Mouse (Mus musculus): ENCODE data around the gene Tmed6.
"Not testable (repeated sequence)": the region's sequence is repeated elsewhere in the genome, so short reads cannot be mapped to it uniquely, and the experiment has no call there.

The Tmed6 gene

GRCm38 (mm10) chr8:107065511-107066496 is at the start of gene Tmed6:
TSS of gene Tmed6 (minus strand) at chr8:107065644.
- no peak for DNase-seq (ENCODE audit: low read depth)

DNA sequence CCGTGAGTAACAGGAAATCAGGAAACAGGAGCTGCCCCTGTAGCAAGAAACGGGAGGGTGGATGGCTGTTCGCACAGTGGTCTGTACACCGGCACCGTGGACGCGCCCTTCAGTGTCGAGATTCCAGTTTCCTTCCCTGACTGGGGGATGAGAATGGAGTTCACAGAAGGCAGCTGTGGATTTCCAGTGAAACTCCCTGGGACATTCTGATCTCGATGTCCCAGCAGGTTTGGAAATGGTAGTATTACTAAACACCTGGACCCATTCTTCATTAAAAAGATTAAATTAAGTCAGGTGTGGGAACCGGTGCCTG is 49.5 kb upstream of the Tmed6 start:
- DNase-seq (ENCODE audit: low read depth) = no peak

- peak; percentile 76 for DNase-seq (ENCODE audit: low read depth)
These were observed 48.9 kb upstream of the Tmed6 start for GRCm38 (mm10) chr8:107114150-107115007.

- DNase-seq (ENCODE audit: low read depth) = no peak
These were observed 47.8 kb upstream of the Tmed6 start for GRCm38 (mm10) chr8:107113209-107113608.

DNA sequence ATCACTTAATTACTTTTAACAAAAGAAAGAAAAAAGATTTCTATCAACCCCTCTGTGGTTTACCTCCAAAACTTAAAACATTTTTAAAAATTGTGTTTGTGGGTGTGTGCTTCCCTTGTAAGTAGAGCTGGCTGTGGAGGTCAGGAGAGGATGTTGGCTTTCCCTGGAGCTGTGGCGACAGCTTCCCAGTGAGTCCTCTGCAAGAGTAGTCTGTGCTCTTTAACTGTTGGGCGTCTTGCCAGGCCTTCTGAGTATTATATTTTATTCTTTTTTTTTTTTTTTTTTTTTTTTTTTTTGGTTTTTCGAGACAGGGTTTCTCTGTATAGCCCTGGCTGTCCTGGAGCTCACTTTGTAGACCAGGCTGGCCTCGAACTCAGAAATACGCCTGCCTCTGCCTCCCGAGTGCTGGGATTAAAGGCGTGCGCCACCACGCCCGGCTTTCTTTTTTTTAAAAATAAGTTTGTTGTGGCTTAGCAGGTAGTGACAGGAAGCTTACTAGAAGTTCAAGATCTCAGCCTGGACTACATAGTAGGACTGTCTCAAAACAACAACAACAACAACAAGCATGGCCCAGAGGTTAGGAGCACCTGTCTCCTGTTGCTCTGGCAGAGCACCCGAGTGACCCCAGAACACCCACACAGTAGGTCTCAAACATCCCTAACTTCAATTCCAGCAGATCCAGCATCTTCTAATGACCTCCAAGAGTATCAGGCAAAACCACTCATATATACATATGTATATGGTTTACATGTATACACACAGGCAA is 46.1 kb upstream of the Tmed6 start:
- no peak for DNase-seq (ENCODE audit: low read depth)

GRCm38 (mm10) chr8:107110629-107111330 is 45.3 kb upstream of the Tmed6 start:
- no peak for DNase-seq (ENCODE audit: low read depth)

DNA sequence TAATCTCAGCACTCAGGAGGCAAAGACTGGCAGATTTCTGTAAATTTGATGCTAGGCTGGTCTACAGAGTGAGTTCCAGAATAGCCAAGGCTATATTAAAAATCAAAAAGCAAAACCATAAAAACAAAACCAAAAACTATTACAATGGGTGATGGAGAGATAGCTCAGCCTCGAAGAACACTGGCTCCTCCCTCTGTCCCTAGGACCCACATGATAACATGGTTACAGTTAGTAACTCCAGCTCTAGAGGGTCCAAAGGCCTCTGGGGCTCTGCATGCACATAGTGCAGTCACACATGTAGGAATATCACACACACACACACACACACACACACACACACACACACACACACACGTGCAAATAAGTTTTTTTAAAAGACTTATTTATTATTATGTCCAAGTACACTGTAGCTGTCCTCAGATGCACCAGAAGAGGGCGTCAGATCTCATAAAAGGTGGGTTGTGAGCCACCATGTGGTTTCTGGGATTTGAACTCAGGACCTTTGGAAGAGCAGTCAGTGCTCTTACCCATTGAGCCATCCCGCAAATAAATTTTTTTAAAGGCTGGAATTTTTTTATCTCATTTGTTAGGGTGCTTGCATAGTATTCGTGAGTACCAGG is 44.5 kb upstream of the Tmed6 start:
- peak; percentile 46 for DNase-seq (ENCODE audit: low read depth)

GRCm38 (mm10) chr8:107108978-107109720 is 43.7 kb upstream of the Tmed6 start:
- no peak for DNase-seq (ENCODE audit: low read depth)

- DNase-seq (ENCODE audit: low read depth) = not testable (repeated sequence)
These were observed 42.6 kb upstream of the Tmed6 start for GRCm38 (mm10) chr8:107108089-107108488.

- DNase-seq (ENCODE audit: low read depth) = peak; percentile 82
These were observed 39.1 kb upstream of the Tmed6 start for GRCm38 (mm10) chr8:107104547-107104946.

- DNase-seq (ENCODE audit: low read depth) = no peak
These were observed 35.2 kb upstream of the Tmed6 start for GRCm38 (mm10) chr8:107100635-107101034.

- DNase-seq (ENCODE audit: low read depth) = peak; percentile 94
These were observed 31.1 kb upstream of the Tmed6 start, which contains the start of gene Terf2 for GRCm38 (mm10) chr8:107096366-107097036. TSS of gene Terf2 (minus strand) at chr8:107096547.

- peak; percentile 82 for DNase-seq (ENCODE audit: low read depth)
These were observed 30.4 kb upstream of the Tmed6 start for GRCm38 (mm10) chr8:107095717-107096365.

DNA sequence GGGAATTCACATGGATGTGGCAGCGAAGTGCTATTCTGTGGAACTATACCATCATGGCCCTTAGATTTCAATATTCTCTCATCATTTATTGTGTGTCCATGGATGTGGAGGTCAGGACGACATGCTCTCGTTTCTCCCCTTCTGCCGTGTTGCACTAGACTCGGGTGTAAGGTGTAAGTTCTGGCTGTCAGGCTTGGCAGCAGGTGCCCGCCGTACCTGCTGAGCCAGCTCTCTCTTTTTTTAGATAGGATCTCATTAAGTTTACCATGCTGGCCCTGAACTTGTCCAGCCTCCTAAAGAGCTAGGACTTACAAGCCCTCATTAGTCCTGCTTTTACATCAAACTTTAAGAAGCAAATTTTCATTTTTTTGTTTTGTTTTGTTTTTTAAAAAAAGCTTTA is 25.1 kb upstream of the Tmed6 start:
- DNase-seq (ENCODE audit: low read depth) = no peak

DNA sequence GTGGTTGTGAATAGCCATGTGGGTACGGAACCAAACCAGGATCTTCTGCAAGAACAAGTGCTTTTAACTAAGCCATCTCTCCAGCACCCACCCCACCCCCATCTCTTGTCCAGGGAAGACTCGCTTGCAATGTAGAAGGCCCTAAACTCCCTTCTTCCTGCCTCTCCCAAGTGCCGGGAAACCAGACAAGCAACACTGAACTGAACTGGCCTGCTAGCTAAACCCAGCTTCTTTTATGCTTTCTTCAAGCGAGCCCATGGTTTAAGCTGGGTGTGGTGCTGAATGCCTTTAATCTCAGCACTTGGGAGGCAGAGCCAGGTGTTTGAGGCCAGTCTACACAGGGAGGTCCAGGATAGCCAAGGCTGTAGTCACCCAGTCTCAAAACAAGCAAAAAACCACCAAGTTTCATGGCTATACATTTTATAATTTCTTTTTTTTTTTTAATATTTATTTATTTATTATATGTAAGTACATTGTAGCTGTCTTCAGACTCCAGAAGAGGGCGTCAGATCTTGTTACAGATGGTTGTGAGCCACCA is 23.2 kb upstream of the Tmed6 start:
- no peak for DNase-seq (ENCODE audit: low read depth)

- no peak for DNase-seq (ENCODE audit: low read depth)
These were observed 20.6 kb upstream of the Tmed6 start for GRCm38 (mm10) chr8:107086018-107086417.

DNA sequence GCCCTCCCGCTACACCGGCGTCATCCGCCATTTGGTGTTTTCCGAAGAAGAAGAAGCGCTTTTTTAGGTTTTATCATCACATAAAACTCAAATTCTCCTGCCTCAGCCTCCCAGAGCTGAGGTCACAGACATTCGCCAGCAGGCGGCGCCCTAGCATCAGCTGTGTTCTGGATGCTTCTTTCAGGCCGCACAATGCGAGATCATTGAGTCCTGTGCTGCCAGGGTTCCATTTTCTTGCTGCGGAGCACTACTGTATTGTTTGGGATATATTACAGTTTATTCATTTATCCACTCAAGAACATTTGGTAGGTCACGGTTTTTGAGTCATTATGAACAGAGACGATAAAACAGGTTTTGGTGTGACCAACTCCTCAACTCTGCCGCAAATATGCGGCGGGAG is 19.9 kb upstream of the Tmed6 start:
- peak; percentile 54 for DNase-seq (ENCODE audit: low read depth)

- no peak for DNase-seq (ENCODE audit: low read depth)
These were observed 10.9 kb upstream of the Tmed6 start for GRCm38 (mm10) chr8:107076239-107076888.

All from induced T-regulatory cell, adult 2 months (primary cell).